Mouse (Mus musculus) adrenal gland (tissue): ENCODE results near the gene Gm6169.
"Not testable (repeated sequence)": the region's sequence is repeated elsewhere in the genome, so short reads cannot be mapped to it uniquely, and the experiment has no call there.

Experiments used
- intact Hi-C: fragments of 180-260 bp; cut with DNase I; formaldehyde crosslinking; loops from one replicate; pipeline ENCODE4 v1.15.1; 2025

The Gm6169 gene

GRCm38 (mm10) chr13:97070931-97071625, 28.0 kb downstream of the Gm6169 start:
- intact Hi-C loops: no loop called here

GRCm38 (mm10) chr13:97068151-97068550, 30.9 kb downstream of the Gm6169 start:
- intact Hi-C loops: no loop called here

DNA sequence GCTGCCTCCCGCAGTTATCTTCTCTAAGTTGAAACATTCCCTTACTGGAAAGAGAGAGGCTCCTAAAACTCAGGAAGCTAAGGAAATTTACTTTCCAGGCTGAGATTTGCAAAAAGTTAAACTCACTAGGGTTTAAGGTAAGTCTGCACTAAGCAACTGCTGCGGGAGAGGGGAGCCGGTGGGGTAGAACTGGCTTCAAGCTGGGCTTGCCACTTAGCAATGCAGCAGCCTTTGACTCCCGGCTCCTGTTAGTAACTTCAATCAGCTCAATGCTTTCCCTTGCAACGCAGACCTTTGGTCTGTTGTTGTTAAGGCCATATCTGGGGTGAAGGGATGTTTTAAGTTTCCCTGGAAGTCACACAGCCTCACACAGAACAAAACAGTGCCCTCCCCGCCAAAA, 31.3 kb downstream of the Gm6169 start:
- intact Hi-C loops: no loop called here

DNA sequence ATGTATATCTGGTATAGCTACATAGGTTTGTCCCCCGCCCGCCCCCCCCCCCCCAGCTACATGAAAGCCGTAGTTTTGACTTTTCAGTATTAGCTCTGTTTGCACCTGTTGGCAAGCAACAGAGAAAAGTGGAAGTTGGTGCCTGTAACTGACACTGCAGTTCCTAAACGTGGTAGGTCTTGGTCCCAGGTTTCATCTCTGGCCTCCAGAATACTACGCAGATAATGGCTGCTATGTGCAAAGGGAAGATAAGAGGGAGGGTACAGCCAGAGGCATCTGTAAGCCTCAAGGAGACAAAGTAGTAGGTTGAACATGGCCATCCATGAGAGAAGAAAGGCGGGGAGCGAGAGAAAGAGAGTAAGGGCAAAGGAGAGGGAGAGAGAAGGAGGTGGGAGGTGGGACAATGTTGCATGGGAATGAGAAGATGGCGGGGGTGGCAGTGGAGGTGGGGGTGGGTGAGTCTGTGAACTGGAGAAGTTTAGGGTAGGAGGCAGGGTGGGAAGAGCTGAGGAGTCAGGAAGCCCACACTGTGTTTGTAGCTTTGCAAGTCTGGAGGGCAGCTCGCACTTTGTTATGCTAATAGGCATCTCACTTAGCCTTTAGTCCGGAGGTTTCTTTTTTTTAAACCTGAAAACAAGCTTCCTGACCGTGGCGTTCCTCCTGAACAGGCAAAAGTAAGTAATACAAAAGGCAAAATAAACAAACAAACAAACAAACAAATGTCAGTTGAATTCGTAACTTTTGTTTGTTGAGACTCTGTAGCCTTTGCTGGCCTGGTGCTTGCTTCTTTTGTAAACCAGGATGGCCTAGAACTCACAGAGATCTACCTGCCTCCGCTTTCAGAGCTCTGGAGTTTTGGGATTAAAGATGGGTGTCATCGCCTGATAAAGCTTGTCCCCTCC, 32.1 kb downstream of the Gm6169 start, which contains the start of gene Fam169a:
TSS of gene Fam169a (plus strand) at position 638 of the 902 bp plus-strand sequence.
- intact Hi-C loops: no loop called here

GRCm38 (mm10) chr13:97064844-97065621, 34.0 kb downstream of the Gm6169 start:
- intact Hi-C loops: not testable (repeated sequence)

DNA sequence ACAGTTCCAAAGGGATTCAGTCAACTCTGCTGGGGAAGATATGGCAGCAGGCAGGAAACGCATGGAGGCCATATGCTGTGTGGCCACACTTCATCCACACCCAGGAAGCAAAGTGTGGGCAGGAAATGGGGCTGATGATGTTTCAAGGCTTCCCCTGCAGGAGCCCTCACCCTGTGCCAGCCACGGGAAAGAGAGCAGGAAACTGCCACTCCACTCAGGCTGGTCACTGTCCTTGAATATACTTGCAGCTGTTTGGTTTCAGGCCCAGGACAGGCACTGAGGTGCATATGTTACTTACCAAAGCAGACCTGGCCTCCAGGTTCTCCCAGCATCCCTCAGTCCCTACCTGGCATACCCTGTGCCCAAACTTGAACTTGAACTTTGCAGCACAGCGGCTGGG, 34.6 kb downstream of the Gm6169 start:
- intact Hi-C loops: no loop called here

DNA sequence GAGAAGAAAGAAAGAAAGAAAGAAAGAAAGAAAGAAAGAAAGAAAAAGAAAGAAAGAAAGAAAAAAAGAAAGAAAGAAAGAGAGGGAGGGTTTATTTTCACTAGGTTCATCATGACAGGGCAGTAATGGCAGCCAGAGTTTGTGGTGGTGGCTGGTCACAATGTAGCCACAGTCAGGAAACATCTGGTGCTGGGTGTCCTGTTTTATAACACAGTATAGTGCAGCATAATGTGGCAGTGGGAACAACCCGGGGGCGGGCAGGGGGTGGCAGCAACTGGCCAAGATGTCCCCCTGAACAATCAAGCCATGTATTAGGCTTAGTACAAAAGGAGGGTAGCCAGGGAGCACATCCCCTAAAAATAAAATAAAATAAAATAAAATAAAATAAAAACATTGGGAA, 35.6 kb downstream of the Gm6169 start:
- intact Hi-C loops: no loop called here

GRCm38 (mm10) chr13:97062151-97062550, 36.9 kb downstream of the Gm6169 start:
- intact Hi-C loops: no loop called here

DNA sequence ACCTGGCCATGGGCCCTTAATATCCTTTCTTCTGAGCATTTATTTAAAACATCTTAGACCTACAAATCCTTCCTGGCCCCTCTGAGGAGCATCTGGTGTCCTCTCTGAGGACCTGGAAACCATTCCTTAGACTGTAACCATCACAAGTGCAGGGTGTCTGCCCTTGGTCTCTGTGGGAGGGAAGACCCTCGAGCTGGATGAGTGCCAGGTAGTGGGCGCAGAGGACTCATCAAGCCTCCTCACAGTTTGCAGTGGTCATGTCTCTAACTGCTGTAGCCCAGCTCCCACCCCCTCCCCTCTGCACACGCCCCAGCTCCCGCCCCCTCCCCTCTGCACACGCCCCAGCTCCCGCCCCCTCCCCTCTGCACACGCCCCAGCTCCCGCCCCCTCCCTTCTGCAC, 38.7 kb downstream of the Gm6169 start:
- intact Hi-C loops: no loop called here

DNA sequence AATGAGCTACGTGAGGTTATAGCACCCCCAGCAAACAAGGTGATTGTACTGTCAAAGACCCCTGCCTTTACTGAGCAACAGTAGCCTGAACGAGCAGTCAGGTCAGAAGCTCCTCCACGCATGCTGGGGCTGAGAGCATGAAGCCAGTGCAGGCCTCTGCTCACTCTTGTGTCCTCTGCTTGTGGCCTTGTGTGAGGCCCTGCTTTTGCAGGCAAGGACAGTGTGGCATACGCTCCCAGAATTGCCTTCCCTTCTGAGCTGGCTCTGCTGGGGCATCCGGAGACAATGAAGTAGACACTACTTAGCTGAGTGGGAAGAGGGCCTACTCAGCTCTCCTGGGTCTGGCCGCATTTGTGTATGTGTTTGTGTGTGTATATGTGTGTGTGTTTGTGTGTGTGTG, 39.3 kb downstream of the Gm6169 start:
- intact Hi-C loops: loop anchor here (10.0 kb wide), 2 partner anchors 205 to 325 kb away; no protein-coding TSS in a partner anchor

DNA sequence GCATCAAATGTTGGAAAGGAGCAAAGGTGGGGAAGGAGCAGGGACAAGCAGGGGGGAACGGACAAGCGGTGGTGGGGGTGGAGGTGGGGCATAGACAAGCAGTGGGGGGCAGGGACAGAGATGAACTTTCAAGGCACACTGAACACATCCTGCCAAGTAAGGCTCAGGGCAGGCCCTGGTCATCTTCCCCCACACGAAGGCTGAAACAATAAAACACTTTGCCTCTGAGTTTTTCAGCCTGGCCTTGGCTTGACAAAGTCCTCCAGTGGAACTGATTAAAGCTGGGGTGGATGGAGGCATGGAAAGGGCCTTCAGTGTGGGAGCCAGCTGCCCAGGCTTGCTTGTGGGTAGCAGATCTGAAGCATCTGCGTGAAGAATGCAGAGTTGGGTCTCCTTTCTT, 41.2 kb downstream of the Gm6169 start:
- intact Hi-C loops: loop anchor here (10.0 kb wide), 2 partner anchors 203 to 323 kb away; no protein-coding TSS in a partner anchor

DNA sequence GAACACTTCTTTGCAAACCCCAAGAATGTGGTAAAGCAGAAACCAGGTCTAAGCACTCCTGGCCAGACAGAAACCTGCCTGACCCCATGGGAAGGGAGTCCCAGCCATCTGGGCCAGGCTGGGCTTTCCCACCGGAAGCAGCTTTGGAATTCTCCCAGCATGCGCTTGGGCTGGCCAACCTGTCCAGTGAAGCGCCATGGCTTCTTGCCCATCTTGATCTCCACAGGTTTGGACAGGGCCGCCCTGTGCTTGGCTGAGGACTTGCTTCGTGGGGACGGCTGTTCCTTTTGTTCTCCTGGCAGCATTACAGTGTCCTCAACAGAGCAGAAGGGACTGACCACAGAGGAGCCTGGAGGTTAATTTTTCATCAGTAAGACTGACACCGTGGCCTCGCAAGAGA, 45.2 kb downstream of the Gm6169 start:
- intact Hi-C loops: loop anchor here (10.0 kb wide), 2 partner anchors 199 to 319 kb away; no protein-coding TSS in a partner anchor

DNA sequence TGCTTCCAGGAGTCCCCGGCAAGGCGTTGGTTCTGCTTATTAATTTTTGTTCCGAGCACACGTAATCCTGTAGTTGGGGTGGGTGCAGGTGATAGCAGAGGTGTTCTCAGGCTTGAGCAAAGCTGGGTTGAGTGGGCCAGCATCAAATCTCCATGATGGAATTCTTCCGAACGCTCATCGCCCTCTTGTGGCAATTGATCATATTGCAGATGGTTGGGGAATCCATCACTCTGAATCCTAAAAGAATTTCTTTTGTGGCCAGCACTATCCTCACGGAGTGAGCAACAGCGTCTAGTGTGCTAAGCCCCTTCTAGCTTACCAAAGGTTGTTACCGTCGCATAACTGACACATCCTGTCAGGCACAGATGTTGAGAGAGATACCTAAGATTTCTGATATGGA, 46.4 kb downstream of the Gm6169 start:
- intact Hi-C loops: loop anchor here (10.0 kb wide), 2 partner anchors 198 to 318 kb away; no protein-coding TSS in a partner anchor

DNA sequence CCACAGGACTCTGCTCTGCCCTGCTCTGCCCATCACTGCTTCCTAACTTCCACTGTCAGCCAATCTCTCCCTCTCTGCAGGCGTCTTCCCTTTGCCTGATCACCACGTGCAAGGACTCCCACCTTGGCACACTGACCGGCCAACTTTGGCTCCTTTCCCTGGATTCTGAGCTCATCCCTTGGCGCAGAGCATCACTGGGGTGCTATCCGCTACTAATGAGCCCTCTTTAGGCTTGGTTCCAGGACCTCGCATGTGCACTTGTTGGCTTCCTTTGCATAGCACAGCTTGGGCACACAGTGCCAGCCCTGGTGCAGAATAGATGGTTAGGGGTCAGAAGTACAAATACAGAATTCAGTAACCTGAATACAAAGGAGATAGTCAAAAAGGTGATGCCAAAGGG, 47.9 kb downstream of the Gm6169 start:
- intact Hi-C loops: loop anchor here (10.0 kb wide), 2 partner anchors 196 to 316 kb away; no protein-coding TSS in a partner anchor
